Mouse (Mus musculus) spleen, postnatal 14 days (tissue): Measurements from ENCODE around the gene Rps15a.

Source experiments
- DNase-seq, 2 experiments: peaks; one replicate each; pipeline ENCODE4 v3.0.0; 2021 to 2022; ENCODE audit warnings: low spot score in 2 of 2

Rps15a gene

GRCm38 (mm10) chr7:118115533-118115876, 483 bp downstream of the Rps15a start:
- DNase-seq, result no peak

- no peak for DNase-seq
Measured at GRCm38 (mm10) chr7:118113541-118114297, 2.3 kb downstream of the Rps15a start.

- no peak for DNase-seq
Measured at GRCm38 (mm10) chr7:118111128-118111527, 4.9 kb downstream of the Rps15a start.

GRCm38 (mm10) chr7:118107671-118108070, 8.3 kb downstream of the Rps15a start:
- no peak for DNase-seq

GRCm38 (mm10) chr7:118104458-118105052, 11.4 kb downstream of the Rps15a start:
- DNase-seq, result no peak

GRCm38 (mm10) chr7:118103462-118104379, 12.3 kb downstream of the Rps15a start:
- no peak for DNase-seq

GRCm38 (mm10) chr7:118102678-118103461, 13.1 kb downstream of the Rps15a start:
- DNase-seq, result no peak

GRCm38 (mm10) chr7:118102231-118102630, 13.8 kb downstream of the Rps15a start:
- no peak for DNase-seq

GRCm38 (mm10) chr7:118097615-118098014, 18.4 kb downstream of the Rps15a start:
- DNase-seq, result no peak

GRCm38 (mm10) chr7:118079987-118080386, 36.0 kb downstream of the Rps15a start:
- no peak for DNase-seq

- no peak for DNase-seq
Measured at GRCm38 (mm10) chr7:118079097-118079496, 36.9 kb downstream of the Rps15a start.

- DNase-seq, result no peak
Measured at GRCm38 (mm10) chr7:118067261-118067660, 48.7 kb downstream of the Rps15a start.

GRCm38 (mm10) chr7:118056300-118056699, 59.7 kb downstream of the Rps15a start:
- DNase-seq, result no peak
